Mouse (Mus musculus) embryonic fibroblast, embryonic 13.5 days (primary cell): ENCODE measurements around the gene Car5a. TPM values are rescaled to one million over a fixed set of nuclear protein-coding genes. Genes with fewer than 3 reads are reported as not detected.

Experiments used
- H3K27ac ChIP-seq: 2 replicates; pipeline ENCODE4 v1.5.1; 2012; ENCODE audit warnings: low read length, control low read depth, inconsistent platforms; ENCODE audit not compliant: insufficient read depth
- H3K4me1 ChIP-seq: 2 replicates; pipeline ENCODE4 v1.6.1; 2011; ENCODE audit warnings: low read length; ENCODE audit not compliant: control insufficient read depth, insufficient read depth
- H3K4me3 ChIP-seq: 2 replicates; pipeline ENCODE4 v1.5.1; 2011; ENCODE audit warnings: mild to moderate bottlenecking, control low read depth, low read length; ENCODE audit not compliant: insufficient read depth
- CTCF ChIP-seq: IDR thresholded peaks from 2 replicates; pipeline ENCODE4 v1.5.1; 2011; ENCODE audit warnings: mild to moderate bottlenecking, control low read depth, low read length, moderate library complexity, borderline replicate concordance; ENCODE audit not compliant: insufficient read depth
- POLR2A ChIP-seq: IDR thresholded peaks from 2 replicates; pipeline ENCODE4 v1.6.1; 2011; ENCODE audit warnings: low read depth, mild to moderate bottlenecking, control low read depth, low read length, moderate library complexity
- polyA plus RNA-seq: library from polyadenylated mRNA; stranded (reverse); fragments of >200 nt; gene quantifications from 2 replicates; pipeline ENCODE4 v1.2.4, GENCODE M21; 2011; ENCODE audit warnings: low read depth; ENCODE audit not compliant: missing spikeins, insufficient read length

The Car5a gene
- polyA plus RNA-seq, 1 experiment: 3.5 TPM

- no peak for TF ChIP-seq POLR2A
- no peak for TF ChIP-seq CTCF
- peaks cover 5% of the 10 kb centered on the region; the same call in 1 of the 2 replicates for H3K4me1 ChIP-seq
- no peak overlapping the region for H3K4me3 ChIP-seq
- no peak overlapping the region for H3K27ac ChIP-seq
Measured at GRCm38 (mm10) chr8:121909148-121909541, 35.6 kb downstream of the Car5a start.

DNA sequence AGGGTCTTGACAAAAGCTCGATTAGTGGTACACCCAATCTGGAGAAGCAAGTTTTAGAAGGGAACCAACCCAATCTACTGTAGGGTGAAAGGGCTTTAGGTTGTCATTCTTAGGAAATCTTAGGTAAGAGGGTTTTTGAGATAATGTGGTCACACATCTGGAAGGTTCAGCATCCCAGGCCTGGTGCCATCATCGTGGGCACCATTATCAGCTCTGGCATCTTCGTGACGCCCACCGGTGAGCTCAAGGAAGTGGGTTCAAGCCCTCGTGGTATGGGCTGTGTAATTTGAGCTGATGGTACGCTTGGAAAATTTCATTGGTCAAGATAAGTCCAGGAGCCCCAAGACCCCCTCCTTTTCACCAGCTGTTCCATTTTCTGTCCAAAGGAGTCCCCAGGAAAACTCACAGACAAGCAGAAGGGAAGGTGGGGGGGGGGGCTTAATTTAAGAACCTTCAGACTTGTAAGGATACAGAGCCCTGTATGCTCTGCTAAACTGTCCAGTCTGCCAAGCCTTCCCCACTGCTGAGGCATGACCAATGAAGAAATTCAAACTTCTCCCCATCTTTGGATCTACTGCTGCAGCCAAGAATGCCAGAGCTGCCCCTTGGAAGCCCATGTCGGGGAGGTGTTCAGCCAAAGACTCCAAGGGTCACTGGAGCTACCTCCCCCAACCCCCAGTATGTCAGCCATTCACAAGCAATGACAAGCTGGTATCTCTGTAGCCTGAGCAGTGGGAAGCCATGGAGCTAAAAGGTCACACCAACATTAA is 36.1 kb downstream of the Car5a start:
- Histone ChIP-seq H3K4me1 (peaks cover 5% of the 10 kb centered on the region; the same call in 1 of the 2 replicates), H3K27ac (no peak overlapping the region), H3K4me3 (peak overlapping the region; percentile 56; the same call in 1 of the 2 replicates)
- TF ChIP-seq POLR2A (no peak), CTCF (no peak)

DNA sequence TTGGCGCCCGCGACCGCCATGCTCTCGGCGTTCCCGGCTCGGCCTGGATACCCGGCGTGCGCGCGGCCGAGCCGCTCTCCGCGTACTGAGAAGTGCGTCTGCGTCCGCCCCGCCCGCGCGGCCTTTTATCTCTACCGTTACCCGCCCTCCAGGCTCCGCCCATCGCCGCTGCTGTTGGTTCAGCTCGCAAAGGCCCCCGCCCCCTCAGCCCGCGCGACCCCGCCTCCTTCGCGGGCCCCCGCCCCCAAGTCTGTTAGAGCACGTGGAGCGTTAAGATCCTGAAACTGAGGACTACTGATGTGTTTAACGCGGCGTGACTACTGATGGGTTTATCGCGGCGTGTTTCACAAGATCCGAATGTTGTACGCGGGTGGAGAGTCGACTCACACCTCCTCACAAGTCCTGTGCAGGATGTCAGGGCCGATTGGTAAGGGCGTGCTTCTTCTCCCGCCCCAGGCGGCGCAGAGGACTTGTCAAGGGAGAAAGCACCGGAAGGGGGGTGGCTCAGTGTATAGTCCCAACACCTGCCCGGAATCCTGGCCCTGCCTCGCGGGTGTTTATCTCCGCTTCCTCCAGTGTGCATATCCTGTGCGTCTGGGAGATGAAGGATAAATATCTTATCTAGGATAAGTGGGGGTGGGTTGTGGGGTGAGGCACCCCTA is 37.0 kb downstream of the Car5a start, which contains the start of gene Slc7a5:
TSS of gene Slc7a5 (minus strand) at position 108 of the 662 bp plus-strand sequence.
- Histone ChIP-seq H3K4me1 (peaks cover 6% of the 10 kb centered on the region; the same call in 1 of the 2 replicates), H3K27ac (no peak within 1 kb of the TSS), H3K4me3 (peak within 1 kb of the TSS; percentile 91)
- TF ChIP-seq CTCF (no peak), POLR2A (peak; percentile 98)

- peaks cover 12% of the 10 kb centered on the region; the same call in 1 of the 2 replicates for H3K4me1 ChIP-seq
- peak overlapping the region; percentile 91 for H3K4me3 ChIP-seq
- TF ChIP-seq CTCF: no peak
- TF ChIP-seq POLR2A: 0 out of 2 replicates have a peak, but pooled peaks have one; percentile 14
- H3K27ac ChIP-seq: no peak overlapping the region
Measured at GRCm38 (mm10) chr8:121906542-121907512, 37.9 kb downstream of the Car5a start.

GRCm38 (mm10) chr8:121905864-121906263 is 38.8 kb downstream of the Car5a start:
- Histone ChIP-seq H3K27ac (no peak overlapping the region), H3K4me3 (peak overlapping the region; percentile 91), H3K4me1 (peaks cover 20% of the 10 kb centered on the region; the same call in 1 of the 2 replicates)
- TF ChIP-seq POLR2A (no peak), CTCF (no peak)

DNA sequence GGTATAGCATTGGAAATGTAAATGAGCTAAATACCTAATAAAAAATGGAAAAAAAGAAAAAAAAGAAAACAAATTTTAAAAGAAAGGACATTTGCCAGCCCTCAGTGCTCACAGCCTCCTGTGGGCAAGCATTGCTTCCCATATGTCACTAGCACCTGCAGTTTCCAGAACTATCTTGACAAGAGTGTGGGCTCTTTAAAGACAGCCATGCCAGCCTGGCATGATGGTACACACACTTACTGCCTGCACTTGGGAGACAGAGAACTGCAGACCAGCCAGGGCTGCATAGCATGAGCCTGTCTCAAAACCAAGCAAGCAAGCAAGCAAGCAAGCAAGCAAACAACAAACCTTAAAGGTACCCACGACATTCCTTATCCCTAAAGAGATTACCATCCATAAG is 39.3 kb downstream of the Car5a start:
- TF ChIP-seq POLR2A: no peak
- peak overlapping the region; percentile 91 for H3K4me3 ChIP-seq
- peaks cover 21% of the 10 kb centered on the region; the same call in 1 of the 2 replicates for H3K4me1 ChIP-seq

GRCm38 (mm10) chr8:121904999-121905398 is 39.7 kb downstream of the Car5a start:
- TF ChIP-seq POLR2A: no peak
- no peak for TF ChIP-seq CTCF
- no peak overlapping the region for H3K27ac ChIP-seq
- peaks cover 21% of the 10 kb centered on the region; the same call in 1 of the 2 replicates for H3K4me1 ChIP-seq
- peak overlapping the region; percentile 91 for H3K4me3 ChIP-seq

More for the DNA sequence above, 39.3 kb downstream of the Car5a start:
- H3K27ac ChIP-seq: no peak overlapping the region

- Histone ChIP-seq H3K27ac (no peak overlapping the region), H3K4me1 (peaks cover 25% of the 10 kb centered on the region), H3K4me3 (peak overlapping the region; percentile 91; the same call in 1 of the 2 replicates)
- TF ChIP-seq POLR2A (no peak), CTCF (peak; percentile 22; the same call in 1 of the 2 replicates)
Measured at GRCm38 (mm10) chr8:121903977-121904376, 40.7 kb downstream of the Car5a start.
